In genomic region chr8:65160676-65161075, GRCm38 (mm10) we compare ENCODE assay signal across 13 mouse cellular contexts. TPM values are rescaled to one million over a fixed set of nuclear protein-coding genes. Genes with fewer than 3 reads are reported as not detected.
DNase-seq lines count a peak whose midpoint lies in the region; ATAC-seq and TF ChIP-seq lines count a peak whose summit lies in the region.
"Not testable (repeated sequence)": the region's sequence is repeated elsewhere in the genome, so short reads cannot be mapped to it uniquely, and the experiment has no call there.
"Had no signal": no experiment of that assay in that cellular context is flagged by ENCODE, and none has a peak within 500 bp of the region (broad histone marks: within the 10 kb centered on the region; RNA-seq: fewer than 3 reads in every experiment).

No protein-coding gene starts in this region.

- H3K4me1 ChIP-seq in lung, postnatal 0 days (ENCODE audit: insufficient read depth, low read depth, low read length) = not testable (repeated sequence)

- H3K27ac ChIP-seq in lung, postnatal 0 days (ENCODE audit: low read length) = not testable (repeated sequence)

- not testable (repeated sequence) for ATAC-seq in lung, postnatal 0 days

- not testable (repeated sequence) for TF ChIP-seq EP300 in lung, postnatal 0 days (IDR thresholded peaks at IDR 0.05)

- not testable (repeated sequence) for H3K9me3 ChIP-seq in lung, postnatal 0 days (ENCODE audit: low read length)

- H3K36me3 ChIP-seq in lung, postnatal 0 days (ENCODE audit: insufficient read depth, low read length) = not testable (repeated sequence)

- H3K27me3 ChIP-seq in lung, postnatal 0 days (replicated peaks; ENCODE audit: insufficient read depth, low read length) = not testable (repeated sequence)

- 55% methylated on average over 1 of the region's 1 CpGs for WGBS in lung, postnatal 0 days

- peak; percentile 52 for DNase-seq in ES-CJ7 (ENCODE audit: low read depth, low spot score)
- peak; percentile 68 to 70 for DNase-seq in cerebellum, postnatal 10 days
- peak; percentile 43 to 73 for DNase-seq in frontal cortex, adult 2 months (ENCODE audit: extremely low spot score in 1 of 2, low spot score in 1 of 2)
- peak; percentile 6 for DNase-seq in kidney, postnatal 10 days
- peak; percentile 24 for DNase-seq in left cerebral cortex, adult 11 months (ENCODE audit: low spot score)
- not testable (repeated sequence) for DNase-seq in lung, postnatal 0 days (ENCODE audit: low spot score)
- DNase-seq in right cerebral cortex, adult 18-20 months = peak; percentile 59

- peak; percentile 31 for TF ChIP-seq CTCF in lung, postnatal 0 days (IDR thresholded peaks at IDR 0.05)

- H3K4me2 ChIP-seq in lung, postnatal 0 days (replicated peaks; ENCODE audit: low read depth, low read length) = not testable (repeated sequence)

- not testable (repeated sequence) for H3K9ac ChIP-seq in lung, postnatal 0 days (replicated peaks; ENCODE audit: low read depth)

- H3K4me3 ChIP-seq in lung, postnatal 0 days (ENCODE audit: low read depth, low read length) = not testable (repeated sequence)

RNA-seq across cellular contexts. Expression of gene BC030870, which starts 31.3 kb away (rescaled TPM):
- polyA plus RNA-seq in frontal cortex, adult 2 months (2012; rRNA removed) = not detected in 2 replicates
- 4.3 and 5.8 TPM in 2 replicates for polyA plus RNA-seq in lung, postnatal 0 days (2015; fragmentation: Nextera tagmentation; extraction: Ambion mirVana)
- polyA plus RNA-seq: forebrain, embryonic 10.5 days; heart, embryonic 15.5 days; hindbrain, embryonic 11.5 days; liver, embryonic 11.5 days; midbrain, embryonic 16.5 days; neural tube, embryonic 11.5 days had no signal
